Mouse (Mus musculus): ENCODE measurements at regions not wholly inside any gene's neighbourhood (a gene's known extent, or its start where the extent isn't known, plus 50 kb on each side); places are given as distances from the start of the nearest gene placed in this dataset.

- ATAC-seq (ENCODE audit: extremely low read depth, insufficient number of reproducible peaks, low FRiP score, poor library complexity, severe bottlenecking), result no peak
Observed at GRCm38 (mm10) chr15:27234770-27235169, 231.7 kb upstream of the Ank start.

GRCm38 (mm10) chr15:27238301-27238700 lies 228.2 kb upstream of the Ank start:
- no peak for ATAC-seq (ENCODE audit: extremely low read depth, insufficient number of reproducible peaks, low FRiP score, poor library complexity, severe bottlenecking)

GRCm38 (mm10) chr15:27246302-27246701 lies 220.2 kb upstream of the Ank start:
- ATAC-seq (ENCODE audit: extremely low read depth, insufficient number of reproducible peaks, low FRiP score, poor library complexity, severe bottlenecking), result no peak

GRCm38 (mm10) chr15:27258984-27259853 lies 207.3 kb upstream of the Ank start:
- ATAC-seq (ENCODE audit: extremely low read depth, insufficient number of reproducible peaks, low FRiP score, poor library complexity, severe bottlenecking), result no peak

- ATAC-seq (ENCODE audit: extremely low read depth, insufficient number of reproducible peaks, low FRiP score, poor library complexity, severe bottlenecking), result no peak
Observed at GRCm38 (mm10) chr15:27259854-27260191, 206.7 kb upstream of the Ank start.

- ATAC-seq (ENCODE audit: extremely low read depth, insufficient number of reproducible peaks, low FRiP score, poor library complexity, severe bottlenecking), result no peak
Observed at GRCm38 (mm10) chr15:27270203-27270602, 196.3 kb upstream of the Ank start.

- no peak for ATAC-seq (ENCODE audit: extremely low read depth, insufficient number of reproducible peaks, low FRiP score, poor library complexity, severe bottlenecking)
Observed at GRCm38 (mm10) chr15:27282279-27282678, 184.2 kb upstream of the Ank start.

GRCm38 (mm10) chr15:27303856-27304255 lies 162.6 kb upstream of the Ank start:
- no peak for ATAC-seq (ENCODE audit: extremely low read depth, insufficient number of reproducible peaks, low FRiP score, poor library complexity, severe bottlenecking)

GRCm38 (mm10) chr15:27304256-27304655 lies 162.2 kb upstream of the Ank start:
- ATAC-seq (ENCODE audit: extremely low read depth, insufficient number of reproducible peaks, low FRiP score, poor library complexity, severe bottlenecking), result no peak

GRCm38 (mm10) chr15:27305035-27305434 lies 161.4 kb upstream of the Ank start:
- ATAC-seq (ENCODE audit: extremely low read depth, insufficient number of reproducible peaks, low FRiP score, poor library complexity, severe bottlenecking), result no peak

GRCm38 (mm10) chr15:27308639-27309038 lies 157.8 kb upstream of the Ank start:
- no peak for ATAC-seq (ENCODE audit: extremely low read depth, insufficient number of reproducible peaks, low FRiP score, poor library complexity, severe bottlenecking)

- ATAC-seq (ENCODE audit: extremely low read depth, insufficient number of reproducible peaks, low FRiP score, poor library complexity, severe bottlenecking), result no peak
Observed at GRCm38 (mm10) chr15:27315964-27316745, 150.3 kb upstream of the Ank start.

- ATAC-seq (ENCODE audit: extremely low read depth, insufficient number of reproducible peaks, low FRiP score, poor library complexity, severe bottlenecking), result no peak
Observed at GRCm38 (mm10) chr15:27316746-27317129, 149.7 kb upstream of the Ank start.

GRCm38 (mm10) chr15:27321915-27322665 lies 144.4 kb upstream of the Ank start:
- ATAC-seq (ENCODE audit: extremely low read depth, insufficient number of reproducible peaks, low FRiP score, poor library complexity, severe bottlenecking), result no peak

GRCm38 (mm10) chr15:27325847-27326548 lies 140.5 kb upstream of the Ank start:
- peak; percentile 70; the same call in 1 of the 2 replicates for ATAC-seq (ENCODE audit: extremely low read depth, insufficient number of reproducible peaks, low FRiP score, poor library complexity, severe bottlenecking)

- no peak for ATAC-seq (ENCODE audit: extremely low read depth, insufficient number of reproducible peaks, low FRiP score, poor library complexity, severe bottlenecking)
Observed at GRCm38 (mm10) chr15:27326549-27326876, 140.0 kb upstream of the Ank start.

GRCm38 (mm10) chr15:27327744-27328143 lies 138.7 kb upstream of the Ank start:
- no peak for ATAC-seq (ENCODE audit: extremely low read depth, insufficient number of reproducible peaks, low FRiP score, poor library complexity, severe bottlenecking)

GRCm38 (mm10) chr15:27328441-27328840 lies 138.0 kb upstream of the Ank start:
- ATAC-seq (ENCODE audit: extremely low read depth, insufficient number of reproducible peaks, low FRiP score, poor library complexity, severe bottlenecking), result no peak

GRCm38 (mm10) chr15:27340070-27340469 lies 126.4 kb upstream of the Ank start:
- no peak for ATAC-seq (ENCODE audit: extremely low read depth, insufficient number of reproducible peaks, low FRiP score, poor library complexity, severe bottlenecking)

Measured in neutrophil, adult 5-6 weeks (primary cell).